Mouse (Mus musculus) c-Kit-positive CD71-negative TER-119-negative erythroid progenitor cells, embryonic 14.5 days (primary cell): ENCODE data around the gene Kcnc1.

Experiments
- DNase-seq: peaks from one replicate; pipeline ENCODE4 v3.0.0-alpha.2; 2013; ENCODE audit warnings: low read depth

Gene Kcnc1

GRCm38 (mm10) chr7:46394933-46395332, 1.4 kb upstream of the Kcnc1 start:
- no peak for DNase-seq

- no peak for DNase-seq
Observed at GRCm38 (mm10) chr7:46395571-46395970, 726 bp upstream of the Kcnc1 start.

- DNase-seq: no peak
Observed at GRCm38 (mm10) chr7:46396928-46397731, 833 bp downstream of the Kcnc1 start.

GRCm38 (mm10) chr7:46397732-46398333, 1.5 kb downstream of the Kcnc1 start:
- no peak for DNase-seq

- no peak for DNase-seq
Observed at GRCm38 (mm10) chr7:46398612-46399011, 2.3 kb downstream of the Kcnc1 start.

GRCm38 (mm10) chr7:46399676-46400075, 3.4 kb downstream of the Kcnc1 start:
- DNase-seq: no peak

- DNase-seq: no peak
Observed at GRCm38 (mm10) chr7:46400346-46400745, 4.0 kb downstream of the Kcnc1 start.

- no peak for DNase-seq
Observed at GRCm38 (mm10) chr7:46401371-46402180, 5.3 kb downstream of the Kcnc1 start.

- DNase-seq: no peak
Observed at GRCm38 (mm10) chr7:46403616-46404485, 7.6 kb downstream of the Kcnc1 start.

- DNase-seq: no peak
Observed at GRCm38 (mm10) chr7:46404756-46405155, 8.5 kb downstream of the Kcnc1 start.

GRCm38 (mm10) chr7:46408606-46409005, 12.3 kb downstream of the Kcnc1 start:
- DNase-seq: no peak

- no peak for DNase-seq
Observed at GRCm38 (mm10) chr7:46409204-46409789, 13.0 kb downstream of the Kcnc1 start.

- no peak for DNase-seq
Observed at GRCm38 (mm10) chr7:46410727-46411126, 14.4 kb downstream of the Kcnc1 start.

GRCm38 (mm10) chr7:46412823-46413222, 16.5 kb downstream of the Kcnc1 start:
- no peak for DNase-seq

- DNase-seq: no peak
Observed at GRCm38 (mm10) chr7:46413959-46414725, 17.8 kb downstream of the Kcnc1 start.

- no peak for DNase-seq
Observed at GRCm38 (mm10) chr7:46415818-46416425, 19.6 kb downstream of the Kcnc1 start.

- DNase-seq: no peak
Observed at GRCm38 (mm10) chr7:46417467-46417866, 21.2 kb downstream of the Kcnc1 start.

- DNase-seq: no peak
Observed at GRCm38 (mm10) chr7:46418102-46418622, 21.9 kb downstream of the Kcnc1 start.

- DNase-seq: no peak
Observed at GRCm38 (mm10) chr7:46421535-46421934, 25.2 kb downstream of the Kcnc1 start.
